Mouse (Mus musculus) midbrain, embryonic 11.5 days (tissue): ENCODE results near the gene Zfp316. TPM values are rescaled to one million over a fixed set of nuclear protein-coding genes. Genes with fewer than 3 reads are reported as not detected.

ENCODE experiments used
- ATAC-seq: fragments of 200-750 bp; cut with Nextera tagmentation; 2 replicates; pipeline ENCODE4 v1.8.0; 2017; ENCODE audit warnings: moderate TSS enrichment, moderate library complexity; ENCODE audit not compliant: low FRiP score
- DNase-seq: peaks from one replicate; pipeline ENCODE4 v3.0.0; 2015; ENCODE audit warnings: low spot score; ENCODE audit errors: missing footprints
- H3K27ac ChIP-seq: fragments of 300-500 bp; sonication (generic); 2 replicates; pipeline ENCODE4 v1.5.1; 2014; ENCODE audit warnings: low read depth, low read length
- H3K27me3 ChIP-seq: fragments of 300-500 bp; sonication (generic); 2 replicates; pipeline ENCODE4 v1.6.1; 2014; ENCODE audit warnings: mild to moderate bottlenecking, low read length, moderate library complexity, mixed read lengths; ENCODE audit not compliant: control insufficient read depth, insufficient read depth
- H3K36me3 ChIP-seq: fragments of 300-500 bp; sonication (generic); 2 replicates; pipeline ENCODE4 v1.6.1; 2014; ENCODE audit warnings: mild to moderate bottlenecking, low read length, moderate library complexity, mixed read lengths; ENCODE audit not compliant: control insufficient read depth, insufficient read depth
- H3K4me1 ChIP-seq: fragments of 300-500 bp; sonication (generic); 2 replicates; pipeline ENCODE4 v1.6.1; 2014; ENCODE audit warnings: low read length; ENCODE audit not compliant: control insufficient read depth, insufficient read depth
- H3K4me2 ChIP-seq: fragments of 300-500 bp; sonication (generic); 2 replicates; pipeline ENCODE4 v1.6.1; 2014; ENCODE audit warnings: mild to moderate bottlenecking, moderate library complexity
- H3K4me3 ChIP-seq: fragments of 300-500 bp; sonication (generic); 2 replicates; pipeline ENCODE4 v1.5.1; 2014; ENCODE audit warnings: low read depth, low read length
- H3K9ac ChIP-seq: fragments of 300-500 bp; sonication (generic); 2 replicates; pipeline ENCODE4 v1.6.1; 2014; ENCODE audit warnings: low read length
- H3K9me3 ChIP-seq: fragments of 300-500 bp; sonication (generic); 2 replicates; pipeline ENCODE4 v1.6.1; 2016; ENCODE audit warnings: low read length; ENCODE audit not compliant: control insufficient read depth
- WGBS: fragments of 180-500 bp; shearing (Covaris S2); extraction: QIAGEN DNeasy Blood & Tissue Kit; methylation state at CpG from one replicate; pipeline ENCODE4 v1.1.7; 2014; 5-methylcytosine and 5-hydroxymethylcytosine counted together
- polyA plus RNA-seq: library from polyadenylated mRNA; unstranded; fragments of >200 nt; fragmentation: Nextera tagmentation; extraction: Ambion mirVana; gene quantifications from 2 replicates; pipeline ENCODE4 v1.2.1, GENCODE M21; 2014

Gene Zfp316
- polyA plus RNA-seq, 1 experiment from 2014 or later: 4.3 TPM

DNA sequence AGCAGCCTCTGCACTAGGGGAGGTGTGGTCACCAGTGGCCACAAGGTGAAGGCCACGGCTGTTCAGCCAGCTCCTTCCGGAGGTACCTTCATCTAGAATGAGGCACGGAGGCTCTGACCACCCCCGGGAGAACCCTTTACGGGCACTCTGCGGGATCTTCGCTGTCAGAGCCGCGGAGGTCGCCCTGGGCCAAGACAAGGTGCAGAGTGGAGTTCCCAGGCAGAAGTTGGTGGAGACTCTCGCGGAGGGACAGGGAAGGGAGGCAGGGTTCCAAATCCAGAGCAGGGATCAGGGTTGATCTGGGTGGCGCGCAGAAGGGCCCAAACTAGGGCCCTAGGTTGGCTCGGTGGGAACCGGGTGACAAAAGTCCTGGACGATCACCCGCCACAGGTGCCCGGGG is 23.1 kb upstream of the Zfp316 start:
- 2% methylated on average over 18 of the region's 19 CpGs for WGBS
- H3K27ac ChIP-seq: no peak overlapping the region
- H3K9me3 ChIP-seq: no peaks in the 10 kb centered on the region
- no peak overlapping the region for H3K9ac ChIP-seq
- ATAC-seq (0 out of 2 replicates have a peak, but pooled peaks have one; percentile 14), DNase-seq (no peak)
- peak overlapping the region; percentile 24 for H3K4me3 ChIP-seq
- no peaks in the 10 kb centered on the region for H3K36me3 ChIP-seq
- peak overlapping the region; percentile 42 for H3K4me2 ChIP-seq
- H3K4me1 ChIP-seq: peaks cover 5% of the 10 kb centered on the region; the same call in 1 of the 2 replicates
- H3K27me3 ChIP-seq: peaks cover 51% of the 10 kb centered on the region

DNA sequence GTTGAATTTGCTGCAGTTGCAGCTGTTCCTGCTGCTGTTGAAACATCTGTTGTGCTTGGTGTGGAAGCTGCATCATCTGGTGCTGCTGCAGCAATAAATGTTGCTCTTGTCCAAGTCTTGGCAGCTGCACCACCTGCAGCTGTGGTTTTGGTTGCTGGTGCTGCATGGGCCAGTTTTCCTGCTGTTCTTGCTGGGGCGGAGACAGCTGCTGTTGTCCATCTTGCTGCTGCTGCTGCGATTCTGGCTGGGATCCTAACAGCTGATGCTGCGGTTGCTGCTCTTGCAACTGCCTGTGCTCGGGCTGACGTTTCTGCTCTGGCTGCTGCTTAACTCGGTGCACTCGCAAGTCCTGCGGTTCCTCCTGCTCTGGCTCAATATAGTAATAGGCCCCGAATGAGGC is 19.5 kb upstream of the Zfp316 start:
- Histone ChIP-seq H3K27ac (no peak overlapping the region), H3K4me2 (no peak overlapping the region), H3K9ac (no peak overlapping the region), H3K27me3 (peaks cover 60% of the 10 kb centered on the region), H3K9me3 (no peaks in the 10 kb centered on the region), H3K4me1 (peaks cover 5% of the 10 kb centered on the region; the same call in 1 of the 2 replicates), H3K4me3 (no peak overlapping the region), H3K36me3 (no peaks in the 10 kb centered on the region)
- ATAC-seq (no peak), DNase-seq (no peak)
- 68% methylated on average over 9 of the region's 9 CpGs for WGBS

DNA sequence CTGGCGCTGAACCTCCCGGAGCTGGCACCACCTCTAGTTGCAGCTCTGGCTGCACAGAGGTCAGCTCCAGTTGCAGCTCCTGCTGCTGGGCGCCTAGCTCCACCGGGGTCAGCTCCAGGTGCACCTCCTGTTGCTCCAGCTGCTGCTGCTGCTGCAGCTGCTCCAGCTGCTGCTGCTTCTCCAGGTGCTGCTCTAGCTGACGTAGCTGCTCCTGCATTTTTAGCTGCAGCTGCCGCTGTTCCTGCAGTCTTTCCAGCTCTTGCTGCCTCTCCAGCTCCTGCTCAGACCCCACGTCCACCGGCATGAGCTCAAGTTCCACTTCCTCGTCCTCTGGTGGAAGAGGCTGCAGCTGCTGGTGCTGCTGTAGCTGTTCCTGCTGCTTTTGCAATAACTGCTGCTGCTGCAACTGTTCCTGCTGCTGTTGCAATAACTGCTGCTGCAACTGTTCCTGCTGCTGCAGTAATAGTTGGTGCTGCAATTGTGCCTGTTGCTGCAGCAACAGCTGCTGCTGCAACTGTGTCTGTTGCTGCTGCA is 18.6 kb upstream of the Zfp316 start:
- ATAC-seq (no peak), DNase-seq (peak; percentile 91)
- H3K4me1 ChIP-seq: peaks cover 5% of the 10 kb centered on the region; the same call in 1 of the 2 replicates
- WGBS: 9% methylated on average over 8 of the region's 9 CpGs
- no peak overlapping the region for H3K27ac ChIP-seq
- H3K27me3 ChIP-seq: peaks cover 51% of the 10 kb centered on the region
- peak overlapping the region; percentile 36; the same call in 1 of the 2 replicates for H3K9ac ChIP-seq
- H3K36me3 ChIP-seq: no peaks in the 10 kb centered on the region
- peak overlapping the region; percentile 21 for H3K4me3 ChIP-seq
- peak overlapping the region; percentile 47 for H3K4me2 ChIP-seq
- H3K9me3 ChIP-seq: no peaks in the 10 kb centered on the region

DNA sequence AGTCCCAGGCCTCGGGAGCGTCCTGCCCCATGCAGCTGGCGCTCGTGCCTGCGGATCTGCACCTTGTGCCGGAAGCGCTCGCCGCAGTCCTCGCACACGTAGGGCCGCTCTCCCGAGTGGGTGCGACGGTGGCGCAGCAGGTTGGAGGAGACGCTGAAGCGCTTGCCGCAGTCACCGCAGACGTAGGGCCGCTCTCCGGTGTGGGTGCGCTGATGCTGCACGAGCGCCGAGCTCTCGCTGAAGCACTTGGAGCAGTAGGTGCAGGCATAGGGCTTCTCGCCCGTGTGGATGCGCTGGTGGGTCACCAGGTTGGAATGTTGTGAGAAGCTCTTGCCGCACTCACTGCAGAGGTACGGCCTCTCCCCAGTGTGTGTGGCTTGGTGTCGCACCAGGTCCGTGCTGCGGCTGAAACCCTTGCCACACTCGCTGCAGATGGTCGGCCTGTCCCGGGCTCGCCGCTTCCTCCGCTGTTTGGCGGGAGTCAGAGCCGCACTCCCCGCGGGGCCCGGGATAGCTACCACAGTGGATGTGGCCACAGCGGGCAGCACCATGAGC is 18.0 kb upstream of the Zfp316 start:
- H3K9ac ChIP-seq: peak overlapping the region; percentile 36
- peaks cover 3% of the 10 kb centered on the region; the same call in 1 of the 2 replicates for H3K4me1 ChIP-seq
- H3K36me3 ChIP-seq: no peaks in the 10 kb centered on the region
- no peaks in the 10 kb centered on the region for H3K9me3 ChIP-seq
- peaks cover 45% of the 10 kb centered on the region for H3K27me3 ChIP-seq
- H3K27ac ChIP-seq: no peak overlapping the region
- 0 out of 2 replicates have a peak, but pooled peaks have one; percentile 30 for ATAC-seq
- peak overlapping the region; percentile 21 for H3K4me3 ChIP-seq
- WGBS: under 1% methylated on average over 48 of the region's 48 CpGs
- H3K4me2 ChIP-seq: peak overlapping the region; percentile 47
- peak; percentile 89 for DNase-seq

DNA sequence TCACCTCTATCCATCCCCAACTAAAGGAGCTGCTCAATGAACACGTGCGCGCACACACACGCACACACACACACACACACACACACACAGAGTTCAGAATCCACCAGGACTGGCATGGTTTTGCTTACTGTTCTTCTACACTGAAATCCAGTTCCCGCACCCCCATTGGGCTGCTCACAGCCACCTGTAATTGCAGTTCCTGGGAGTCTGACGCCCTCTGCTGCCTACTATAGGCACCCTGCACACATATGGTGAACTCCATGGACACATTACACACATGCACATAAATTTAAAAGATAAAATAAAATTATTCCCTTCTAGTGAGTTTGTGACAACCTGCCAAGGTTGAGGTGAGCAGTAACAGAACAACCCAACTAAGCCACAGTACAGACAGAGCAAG is 14.9 kb upstream of the Zfp316 start:
- no peaks in the 10 kb centered on the region for H3K9me3 ChIP-seq
- no peak overlapping the region for H3K4me3 ChIP-seq
- no peak overlapping the region for H3K4me2 ChIP-seq
- no peak overlapping the region for H3K9ac ChIP-seq
- H3K4me1 ChIP-seq: peaks cover 3% of the 10 kb centered on the region; the same call in 1 of the 2 replicates
- no peaks in the 10 kb centered on the region for H3K36me3 ChIP-seq
- ATAC-seq: no peak
- no peak overlapping the region for H3K27ac ChIP-seq
- DNase-seq: no peak
- peaks cover 31% of the 10 kb centered on the region for H3K27me3 ChIP-seq
- WGBS: 39% methylated on average over 6 of the region's 6 CpGs

DNA sequence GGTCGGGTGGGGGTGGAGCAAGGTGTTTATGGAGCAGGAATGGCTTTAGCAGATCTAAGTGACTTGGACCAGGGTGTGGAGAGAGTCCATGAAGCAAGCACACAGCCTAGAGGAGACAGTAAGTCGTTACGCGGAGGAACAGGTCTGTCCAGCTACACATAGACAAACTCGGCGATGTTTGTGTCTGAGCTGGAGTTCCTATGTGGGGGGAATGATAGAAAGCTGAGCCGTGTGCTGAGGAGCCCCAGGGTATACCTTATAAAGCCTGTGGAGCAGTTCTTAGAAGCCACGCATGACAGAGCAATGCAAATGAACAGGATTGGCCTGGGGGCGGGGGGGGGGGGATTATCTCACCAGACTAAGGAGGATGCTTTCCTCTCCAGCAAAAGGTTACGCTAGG is 9.4 kb upstream of the Zfp316 start:
- no peaks in the 10 kb centered on the region for H3K9me3 ChIP-seq
- H3K4me1 ChIP-seq: no peaks in the 10 kb centered on the region
- no peak overlapping the region for H3K4me3 ChIP-seq
- WGBS: 36% methylated on average over 10 of the region's 10 CpGs
- no peaks in the 10 kb centered on the region; the same call in 1 of the 2 replicates for H3K27me3 ChIP-seq
- DNase-seq: no peak
- no peak overlapping the region for H3K4me2 ChIP-seq
- no peak overlapping the region for H3K9ac ChIP-seq
- no peak overlapping the region for H3K27ac ChIP-seq
- no peak for ATAC-seq
- H3K36me3 ChIP-seq: no peaks in the 10 kb centered on the region

DNA sequence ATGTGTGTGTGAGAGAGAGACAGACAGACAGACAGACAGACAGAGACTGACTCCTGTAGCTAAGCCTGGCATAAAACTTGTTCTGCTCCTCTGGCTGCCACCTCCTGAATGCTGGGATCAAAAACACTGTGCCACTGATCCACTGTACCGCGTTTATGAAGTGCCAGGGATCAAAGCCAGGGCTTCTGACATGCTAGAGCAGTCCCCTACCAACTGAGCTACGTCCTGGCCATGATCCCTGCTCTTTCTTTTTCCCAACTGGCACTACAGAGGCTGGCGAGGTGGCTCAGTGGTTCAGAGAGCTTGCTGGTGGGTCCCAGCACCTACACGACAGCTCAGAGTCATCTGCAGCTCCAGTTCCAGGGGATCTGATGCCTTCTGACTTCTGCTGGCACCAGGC is 5.9 kb upstream of the Zfp316 start:
- H3K9me3 ChIP-seq: no peaks in the 10 kb centered on the region
- no peak overlapping the region for H3K4me3 ChIP-seq
- no peak for ATAC-seq
- H3K36me3 ChIP-seq: no peaks in the 10 kb centered on the region
- no peak overlapping the region for H3K4me2 ChIP-seq
- WGBS: 60% methylated on average over 5 of the region's 5 CpGs
- H3K9ac ChIP-seq: no peak overlapping the region
- H3K4me1 ChIP-seq: peaks cover 2% of the 10 kb centered on the region
- DNase-seq: no peak
- no peaks in the 10 kb centered on the region; the same call in 1 of the 2 replicates for H3K27me3 ChIP-seq
- no peak overlapping the region for H3K27ac ChIP-seq

DNA sequence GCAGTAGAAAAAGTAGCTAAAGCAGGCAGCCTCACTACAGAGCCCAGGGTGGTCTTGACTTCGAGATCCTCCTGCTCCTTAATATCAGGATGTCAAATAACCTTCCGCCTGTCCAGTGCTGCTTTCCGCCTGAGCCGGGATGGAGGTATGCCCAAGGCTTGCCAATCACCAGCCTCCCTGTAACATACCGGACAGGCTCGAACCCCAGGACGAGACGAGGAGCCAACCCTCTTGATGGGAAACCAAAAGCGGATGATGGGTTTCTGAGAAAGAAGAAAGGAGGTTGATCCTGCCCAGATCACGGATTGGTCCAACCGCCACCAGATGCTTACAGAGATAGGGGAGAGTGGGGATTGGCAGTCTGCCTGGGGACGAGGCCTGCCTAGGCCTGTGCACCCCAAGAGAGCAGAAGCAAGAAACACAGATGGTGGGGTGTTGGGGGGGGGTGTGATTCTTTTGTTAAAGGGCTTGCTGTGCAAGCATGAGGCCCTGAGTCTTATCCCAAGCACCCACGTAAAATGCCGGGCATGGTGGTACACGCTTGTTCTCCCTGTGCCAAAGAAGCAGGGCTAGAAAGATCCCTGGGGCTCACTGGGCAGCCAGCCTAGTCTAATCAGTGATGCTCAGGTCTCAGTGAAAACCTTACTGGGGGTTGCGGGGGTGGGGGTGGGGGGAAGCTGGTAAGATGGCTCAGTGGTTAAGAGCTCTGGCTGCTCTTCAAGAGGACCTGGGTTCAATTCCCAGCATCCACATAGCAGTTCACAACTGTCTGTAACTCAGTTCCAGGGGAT is 2.9 kb upstream of the Zfp316 start:
- H3K9ac ChIP-seq: no peak overlapping the region
- H3K4me1 ChIP-seq: peaks cover 16% of the 10 kb centered on the region
- no peaks in the 10 kb centered on the region for H3K36me3 ChIP-seq
- no peak overlapping the region for H3K27ac ChIP-seq
- H3K4me2 ChIP-seq: no peak overlapping the region
- WGBS: 90% methylated on average over 16 of the region's 16 CpGs
- no peaks in the 10 kb centered on the region; the same call in 1 of the 2 replicates for H3K27me3 ChIP-seq
- ATAC-seq (no peak), DNase-seq (no peak)
- H3K9me3 ChIP-seq: no peaks in the 10 kb centered on the region
- H3K4me3 ChIP-seq: no peak overlapping the region

DNA sequence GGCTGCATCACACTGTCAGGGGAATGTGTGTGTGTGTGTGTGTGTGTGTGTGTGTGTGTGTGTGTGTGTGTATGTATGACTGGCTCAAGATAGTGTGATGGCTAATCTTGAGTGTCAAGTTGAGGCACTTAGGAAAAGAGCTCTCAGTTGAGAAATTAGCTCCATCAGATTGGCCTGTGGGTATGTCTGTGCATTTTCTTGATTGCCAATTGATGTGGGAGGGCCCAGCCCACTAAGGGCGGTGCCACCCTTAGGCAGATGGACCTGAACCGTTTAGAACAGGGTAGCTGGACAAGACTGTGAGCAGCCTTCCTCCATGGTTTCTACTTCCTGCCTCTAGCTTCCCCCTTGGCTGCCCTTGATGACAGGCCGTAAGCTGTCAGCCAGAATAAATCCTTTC is 2.3 kb upstream of the Zfp316 start:
- WGBS: 79% methylated on average over 3 of the region's 3 CpGs

More for the DNA sequence above, 2.3 kb upstream of the Zfp316 start:
- H3K36me3 ChIP-seq: no peaks in the 10 kb centered on the region
- H3K4me1 ChIP-seq: peaks cover 16% of the 10 kb centered on the region
- no peak overlapping the region for H3K27ac ChIP-seq
- no peak for DNase-seq
- no peak overlapping the region for H3K4me3 ChIP-seq
- H3K9me3 ChIP-seq: no peaks in the 10 kb centered on the region
- H3K27me3 ChIP-seq: no peaks in the 10 kb centered on the region; the same call in 1 of the 2 replicates
- no peak overlapping the region for H3K4me2 ChIP-seq
- no peak overlapping the region for H3K9ac ChIP-seq
- no peak for ATAC-seq
